Mouse (Mus musculus): ENCODE results near the gene Akirin1. TPM values are rescaled to one million over a fixed set of nuclear protein-coding genes. Genes with fewer than 3 reads are reported as not detected.

The Akirin1 gene
- total RNA-seq (2023): 47.5 TPM

DNA sequence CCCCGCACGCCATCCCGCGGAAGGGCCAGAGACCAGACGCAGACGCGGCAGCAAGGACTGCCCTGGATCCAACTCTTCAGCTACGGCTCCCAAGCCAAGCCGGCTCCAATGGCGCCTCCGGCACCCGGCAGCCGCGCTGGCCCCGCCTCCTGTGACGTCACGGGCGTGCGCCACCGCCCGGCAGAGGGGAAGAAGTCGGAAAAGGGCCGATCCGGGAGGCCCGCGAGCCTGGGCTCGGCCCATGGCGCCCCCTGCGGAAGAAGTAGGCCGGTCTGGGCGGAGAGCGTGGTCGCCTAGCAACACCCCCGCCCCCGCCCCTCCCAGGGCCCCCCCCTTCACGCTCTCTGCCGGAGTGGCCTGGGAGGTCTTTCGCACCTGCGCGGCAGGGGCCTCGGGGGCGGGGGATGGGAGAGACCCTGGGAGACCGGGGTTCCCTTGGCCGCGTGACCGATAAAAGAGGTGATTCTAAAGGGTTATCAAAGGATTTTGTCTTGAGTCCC lies at the start of gene Akirin1:
Akirin1 (minus strand) TSS at position 194 of the 500 bp plus-strand sequence.

DNA sequence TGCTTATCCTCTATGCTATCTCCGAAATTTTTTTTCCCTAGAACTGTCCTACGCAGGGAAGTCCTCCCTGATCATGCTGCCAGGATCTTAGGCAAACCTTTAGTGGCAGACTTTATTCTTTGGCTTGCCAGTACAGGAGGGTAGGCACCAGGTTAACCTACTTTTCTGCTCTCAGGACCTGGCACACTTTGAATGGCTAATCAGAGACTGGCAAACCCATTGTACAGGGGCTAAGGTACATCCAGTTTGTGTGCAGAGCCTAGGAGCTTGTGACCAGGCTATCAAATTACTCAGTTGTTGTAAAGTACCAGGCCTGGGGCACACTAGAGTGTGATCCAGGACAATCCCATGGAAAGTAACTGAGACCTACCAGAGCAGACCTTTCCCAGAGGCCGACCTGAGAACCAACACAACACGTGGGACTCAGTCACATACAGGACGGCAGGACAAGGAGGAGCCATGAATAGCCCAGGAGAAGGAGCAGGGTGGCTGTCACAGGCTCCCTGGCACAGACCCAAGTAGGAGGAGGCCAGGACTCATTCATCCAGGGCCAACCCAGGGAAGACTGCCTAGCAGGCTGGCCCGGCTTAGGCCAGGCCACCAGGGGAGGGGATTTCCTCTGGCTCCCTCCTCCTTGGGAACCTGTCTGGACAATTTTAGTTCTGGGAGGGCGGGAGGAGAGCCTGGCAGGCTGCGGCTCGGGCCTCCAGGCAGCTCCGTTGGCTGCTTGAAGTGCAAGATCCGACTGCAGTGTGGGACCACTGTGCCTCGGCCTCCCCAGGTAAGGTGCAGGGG lies 37.2 kb upstream of the Akirin1 start, which contains the start of gene Rhbdl2:
Rhbdl2 (plus strand) TSS at position 684 of the 795 bp plus-strand sequence.

GRCm38 (mm10) chr4:123717574-123718433 lies 32.3 kb downstream of the Akirin1 start, which contains the start of gene Ndufs5:
TSS of gene Ndufs5 (minus strand) at chr4:123718202.

Other genes starting within 250 kb of the Akirin1 start
- gene Macf1, start 66.0 kb downstream of the Akirin1 start, total RNA-seq (2023): 691 TPM
- gene Ndufs5, start 32.1 kb downstream of the Akirin1 start, total RNA-seq (2023): 29.5 TPM
- not detected for gene Rhbdl2, start 37.5 kb upstream of the Akirin1 start, total RNA-seq (2023)
- gene 4933427I04Rik, start 109.3 kb upstream of the Akirin1 start, total RNA-seq (2023): 0.26 TPM
- gene Mycbp, start 154.5 kb upstream of the Akirin1 start, total RNA-seq (2023): 5.7 TPM
- gene Rragc, start 167.1 kb upstream of the Akirin1 start, total RNA-seq (2023): 41.8 TPM
- not detected for gene 4930535I16Rik, start 167.7 kb upstream of the Akirin1 start, total RNA-seq (2023)